Mouse (Mus musculus): ENCODE results near the gene Tmem131. TPM values are rescaled to one million over a fixed set of nuclear protein-coding genes. Genes with fewer than 3 reads are reported as not detected.

Tmem131 gene
- polyA plus RNA-seq, 1 experiment from 2014 or later, result 11.4 TPM

GRCm38 (mm10) chr1:36904489-36904888 lies 39.0 kb downstream of the Tmem131 start:
- Histone ChIP-seq H3K4me3 (ENCODE audit: low read depth, low read length) (no peak overlapping the region), H3K27me3 (ENCODE audit: control insufficient read depth, insufficient read depth, low read length) (no peaks in the 10 kb centered on the region), H3K9me3 (replicated peaks; ENCODE audit: control insufficient read depth, low read length) (no peaks in the 10 kb centered on the region), H3K4me2 (no peak overlapping the region), H3K4me1 (ENCODE audit: control insufficient read depth, insufficient read depth, low read length) (peaks cover 5% of the 10 kb centered on the region; the same call in 1 of the 2 replicates), H3K27ac (ENCODE audit: low read depth, low read length) (no peak overlapping the region), H3K9ac (ENCODE audit: low read depth, low read length) (no peak overlapping the region), H3K36me3 (ENCODE audit: control insufficient read depth, insufficient read depth, low read length) (no peaks in the 10 kb centered on the region)
- WGBS (ENCODE audit: insufficient replicate concordance), result 71% methylated on average over 6 of the region's 6 CpGs
- no peak for ATAC-seq (replicated peaks; ENCODE audit: insufficient number of reproducible peaks, low FRiP score, low TSS enrichment)

- Histone ChIP-seq H3K4me1 (ENCODE audit: control insufficient read depth, insufficient read depth, low read length) (peaks cover 5% of the 10 kb centered on the region; the same call in 1 of the 2 replicates), H3K4me2 (no peak overlapping the region), H3K27ac (ENCODE audit: low read depth, low read length) (no peak overlapping the region), H3K9me3 (replicated peaks; ENCODE audit: control insufficient read depth, low read length) (no peaks in the 10 kb centered on the region), H3K36me3 (ENCODE audit: control insufficient read depth, insufficient read depth, low read length) (no peaks in the 10 kb centered on the region), H3K9ac (ENCODE audit: low read depth, low read length) (no peak overlapping the region), H3K27me3 (ENCODE audit: control insufficient read depth, insufficient read depth, low read length) (no peaks in the 10 kb centered on the region), H3K4me3 (ENCODE audit: low read depth, low read length) (no peak overlapping the region)
- WGBS (ENCODE audit: insufficient replicate concordance), result 60% methylated on average over 3 of the region's 3 CpGs
- ATAC-seq (replicated peaks; ENCODE audit: insufficient number of reproducible peaks, low FRiP score, low TSS enrichment), result no peak
Observed at GRCm38 (mm10) chr1:36904084-36904451, 39.4 kb downstream of the Tmem131 start.

GRCm38 (mm10) chr1:36903376-36904083 lies 39.9 kb downstream of the Tmem131 start:
- 92% methylated on average over 15 of the region's 15 CpGs for WGBS (ENCODE audit: insufficient replicate concordance)
- Histone ChIP-seq H3K27ac (ENCODE audit: low read depth, low read length) (no peak overlapping the region), H3K9ac (ENCODE audit: low read depth, low read length) (no peak overlapping the region), H3K4me2 (no peak overlapping the region), H3K9me3 (replicated peaks; ENCODE audit: control insufficient read depth, low read length) (no peaks in the 10 kb centered on the region), H3K36me3 (ENCODE audit: control insufficient read depth, insufficient read depth, low read length) (no peaks in the 10 kb centered on the region), H3K4me1 (ENCODE audit: control insufficient read depth, insufficient read depth, low read length) (peaks cover 5% of the 10 kb centered on the region; the same call in 1 of the 2 replicates), H3K27me3 (ENCODE audit: control insufficient read depth, insufficient read depth, low read length) (no peaks in the 10 kb centered on the region), H3K4me3 (ENCODE audit: low read depth, low read length) (no peak overlapping the region)
- no peak for ATAC-seq (replicated peaks; ENCODE audit: insufficient number of reproducible peaks, low FRiP score, low TSS enrichment)

- H3K4me1 ChIP-seq (ENCODE audit: control insufficient read depth, insufficient read depth, low read length), result peaks cover 5% of the 10 kb centered on the region; the same call in 1 of the 2 replicates
- H3K27me3 ChIP-seq (ENCODE audit: control insufficient read depth, insufficient read depth, low read length), result no peaks in the 10 kb centered on the region
- H3K4me2 ChIP-seq, result no peak overlapping the region
- no peak overlapping the region for H3K4me3 ChIP-seq (ENCODE audit: low read depth, low read length)
- WGBS (ENCODE audit: insufficient replicate concordance), result 88% methylated on average over 11 of the region's 11 CpGs
- H3K27ac ChIP-seq (ENCODE audit: low read depth, low read length), result no peak overlapping the region
- no peaks in the 10 kb centered on the region for H3K9me3 ChIP-seq (replicated peaks; ENCODE audit: control insufficient read depth, low read length)
- H3K9ac ChIP-seq (ENCODE audit: low read depth, low read length), result 0 out of 2 replicates have a peak overlapping the region, but pooled peaks have one; percentile 34
- H3K36me3 ChIP-seq (ENCODE audit: control insufficient read depth, insufficient read depth, low read length), result no peaks in the 10 kb centered on the region
- no peak for ATAC-seq (replicated peaks; ENCODE audit: insufficient number of reproducible peaks, low FRiP score, low TSS enrichment)
Observed at GRCm38 (mm10) chr1:36902533-36903315, 40.7 kb downstream of the Tmem131 start.

GRCm38 (mm10) chr1:36899622-36900021 lies 43.8 kb downstream of the Tmem131 start:
- no peak overlapping the region for H3K9ac ChIP-seq (ENCODE audit: low read depth, low read length)
- H3K27ac ChIP-seq (ENCODE audit: low read depth, low read length), result no peak overlapping the region
- WGBS (ENCODE audit: insufficient replicate concordance), result 88% methylated on average over 2 of the region's 2 CpGs
- H3K4me1 ChIP-seq (ENCODE audit: control insufficient read depth, insufficient read depth, low read length), result no peaks in the 10 kb centered on the region
- H3K4me2 ChIP-seq, result no peak overlapping the region
- H3K9me3 ChIP-seq (replicated peaks; ENCODE audit: control insufficient read depth, low read length), result no peaks in the 10 kb centered on the region
- H3K36me3 ChIP-seq (ENCODE audit: control insufficient read depth, insufficient read depth, low read length), result no peaks in the 10 kb centered on the region
- no peaks in the 10 kb centered on the region for H3K27me3 ChIP-seq (ENCODE audit: control insufficient read depth, insufficient read depth, low read length)
- no peak overlapping the region for H3K4me3 ChIP-seq (ENCODE audit: low read depth, low read length)
- ATAC-seq (replicated peaks; ENCODE audit: insufficient number of reproducible peaks, low FRiP score, low TSS enrichment), result no peak

GRCm38 (mm10) chr1:36896423-36896822 lies 47.0 kb downstream of the Tmem131 start:
- no peak for ATAC-seq (replicated peaks; ENCODE audit: insufficient number of reproducible peaks, low FRiP score, low TSS enrichment)
- Histone ChIP-seq H3K4me3 (ENCODE audit: low read depth, low read length) (no peak overlapping the region), H3K27me3 (ENCODE audit: control insufficient read depth, insufficient read depth, low read length) (no peaks in the 10 kb centered on the region), H3K4me2 (no peak overlapping the region), H3K4me1 (ENCODE audit: control insufficient read depth, insufficient read depth, low read length) (peaks cover 1% of the 10 kb centered on the region), H3K9me3 (replicated peaks; ENCODE audit: control insufficient read depth, low read length) (no peaks in the 10 kb centered on the region), H3K27ac (ENCODE audit: low read depth, low read length) (no peak overlapping the region), H3K36me3 (ENCODE audit: control insufficient read depth, insufficient read depth, low read length) (no peaks in the 10 kb centered on the region), H3K9ac (ENCODE audit: low read depth, low read length) (no peak overlapping the region)
- WGBS (ENCODE audit: insufficient replicate concordance), result 87% methylated on average over 4 of the region's 4 CpGs

- no peak for ATAC-seq (replicated peaks; ENCODE audit: insufficient number of reproducible peaks, low FRiP score, low TSS enrichment)
- Histone ChIP-seq H3K4me2 (no peak overlapping the region), H3K4me1 (ENCODE audit: control insufficient read depth, insufficient read depth, low read length) (peaks cover 10% of the 10 kb centered on the region), H3K27ac (ENCODE audit: low read depth, low read length) (no peak overlapping the region), H3K9ac (ENCODE audit: low read depth, low read length) (no peak overlapping the region), H3K4me3 (ENCODE audit: low read depth, low read length) (no peak overlapping the region), H3K9me3 (replicated peaks; ENCODE audit: control insufficient read depth, low read length) (no peaks in the 10 kb centered on the region), H3K27me3 (ENCODE audit: control insufficient read depth, insufficient read depth, low read length) (no peaks in the 10 kb centered on the region), H3K36me3 (ENCODE audit: control insufficient read depth, insufficient read depth, low read length) (no peaks in the 10 kb centered on the region)
- 81% methylated on average over 3 of the region's 3 CpGs for WGBS (ENCODE audit: insufficient replicate concordance)
Observed at GRCm38 (mm10) chr1:36895452-36895851, 48.0 kb downstream of the Tmem131 start.

- Histone ChIP-seq H3K36me3 (ENCODE audit: control insufficient read depth, insufficient read depth, low read length) (no peaks in the 10 kb centered on the region), H3K9me3 (replicated peaks; ENCODE audit: control insufficient read depth, low read length) (no peaks in the 10 kb centered on the region), H3K4me3 (ENCODE audit: low read depth, low read length) (no peak overlapping the region), H3K9ac (ENCODE audit: low read depth, low read length) (no peak overlapping the region), H3K27ac (ENCODE audit: low read depth, low read length) (no peak overlapping the region), H3K4me2 (no peak overlapping the region), H3K4me1 (ENCODE audit: control insufficient read depth, insufficient read depth, low read length) (peaks cover 10% of the 10 kb centered on the region), H3K27me3 (ENCODE audit: control insufficient read depth, insufficient read depth, low read length) (no peaks in the 10 kb centered on the region)
- ATAC-seq (replicated peaks; ENCODE audit: insufficient number of reproducible peaks, low FRiP score, low TSS enrichment), result no peak
- WGBS (ENCODE audit: insufficient replicate concordance), result 80% methylated on average over 3 of the region's 3 CpGs
Observed at GRCm38 (mm10) chr1:36894136-36894535, 49.3 kb downstream of the Tmem131 start.
